Mouse (Mus musculus): Measurements from ENCODE around the gene Gnb2.

DNA sequence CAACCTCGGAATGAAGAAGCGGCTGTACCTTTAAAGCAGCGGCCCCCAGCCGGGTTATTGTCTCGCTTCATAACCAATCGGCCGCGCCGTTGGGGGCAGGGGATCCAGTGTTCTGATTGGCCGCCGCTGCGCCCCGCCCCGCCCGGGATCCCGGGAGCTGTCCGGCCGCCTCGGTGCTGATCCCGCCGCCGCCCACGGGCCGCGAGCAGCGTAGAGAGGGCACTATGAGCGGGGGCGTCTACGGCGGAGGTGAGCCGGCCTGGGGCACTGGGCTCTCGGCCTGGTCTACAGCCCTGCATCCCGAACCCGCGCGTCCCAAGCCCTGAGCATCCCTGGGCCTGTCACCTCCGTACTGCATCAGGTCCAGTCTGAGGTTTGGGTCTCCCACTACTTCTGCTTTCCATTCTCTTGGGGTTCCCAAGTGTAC lies 20.1 kb upstream of the Gnb2 start, which contains the start of gene Actl6b:
- TF ChIP-seq CTCF (IDR thresholded peaks at IDR 0.05; ENCODE audit: low read depth, low read length): no peak
- TF ChIP-seq POLR2AphosphoS5 (IDR thresholded peaks at IDR 0.05; ENCODE audit: insufficient replicate concordance, low read depth, low read length): no peak
- TF ChIP-seq TAL1 (conservative IDR thresholded peaks at IDR 0.05; ENCODE audit: low read depth, low read length): no peak

Data from G1E (cell line).